Mouse (Mus musculus) heart, adult 18-20 months (tissue): ENCODE results near the gene Mto1. TPM values are rescaled to one million over a fixed set of nuclear protein-coding genes. Genes with fewer than 3 reads are reported as not detected.

ENCODE experiments used
- DNase-seq, 2 experiments: peaks; one replicate each; pipeline ENCODE4 v3.0.0; 2021 to 2022; ENCODE audit warnings: mixed read lengths in 1 of 2
- long read RNA-seq, 2 experiments: library from polyadenylated mRNA; stranded (forward); transcript quantifications; one replicate each; pipeline ENCODE4 v2.0.0; 2021
- total RNA-seq, 2 experiments: library from RNA; stranded (reverse); gene quantifications; 2 replicates each; pipeline ENCODE4 v1.2.3; 2021

Gene Mto1
- total RNA-seq: 10 to 100 TPM; 21.9 to 25.0 TPM
- long read RNA-seq, experiment 1, transcript Mto1-201 (12 exons, 2,366 nt): major isoform, 13 of 22 reads
- long read RNA-seq, experiment 1, partial matches to known transcripts: 1 of 22 reads
- long read RNA-seq, experiment 1, other reads (novel, unspliced or antisense): 8 of 22 reads
- long read RNA-seq, experiment 2, transcript Mto1-201 (12 exons, 2,366 nt): major isoform, 9 of 11 reads
- long read RNA-seq, experiment 2, partial matches to known transcripts: 0 of 11 reads
- long read RNA-seq, experiment 2, other reads (novel, unspliced or antisense): 2 of 11 reads

- DNase-seq: peak; percentile 93 to 94
Observed at GRCm38 (mm10) chr9:78447973-78448873, at the start of gene Mto1, which contains the start of gene Gm17324. TSS of gene Mto1 (plus strand) at chr9:78448208. TSS of gene Gm17324 (minus strand) at chr9:78448786.

- DNase-seq: no peak
Observed at GRCm38 (mm10) chr9:78400570-78400969, 47.4 kb upstream of the Mto1 start.

- no peak for DNase-seq
Observed at GRCm38 (mm10) chr9:78401596-78401995, 46.4 kb upstream of the Mto1 start.

- no peak for DNase-seq
Observed at GRCm38 (mm10) chr9:78427362-78427781, 20.6 kb upstream of the Mto1 start.

- peak; percentile 21 to 29 for DNase-seq
Observed at GRCm38 (mm10) chr9:78428185-78428584, 19.8 kb upstream of the Mto1 start.

- no peak for DNase-seq
Observed at GRCm38 (mm10) chr9:78428870-78429432, 19.1 kb upstream of the Mto1 start.

- no peak for DNase-seq
Observed at GRCm38 (mm10) chr9:78429551-78429950, 18.5 kb upstream of the Mto1 start.

GRCm38 (mm10) chr9:78430486-78430885, 17.5 kb upstream of the Mto1 start:
- no peak for DNase-seq

- no peak for DNase-seq
Observed at GRCm38 (mm10) chr9:78432471-78432870, 15.5 kb upstream of the Mto1 start.

GRCm38 (mm10) chr9:78439426-78439825, 8.6 kb upstream of the Mto1 start:
- DNase-seq: no peak

GRCm38 (mm10) chr9:78442237-78442578, 5.8 kb upstream of the Mto1 start:
- no peak for DNase-seq

- DNase-seq: peak; percentile 86 to 91
Observed at GRCm38 (mm10) chr9:78442579-78443392, 5.2 kb upstream of the Mto1 start, which contains the start of gene Cgas. TSS of gene Cgas (minus strand) at chr9:78443237.

- no peak for DNase-seq
Observed at GRCm38 (mm10) chr9:78447606-78447972, 419 bp upstream of the Mto1 start.

GRCm38 (mm10) chr9:78450404-78450803, 2.4 kb downstream of the Mto1 start:
- DNase-seq: no peak

- DNase-seq: peak in 1 of 2 experiments; percentile 56
Observed at GRCm38 (mm10) chr9:78451382-78451781, 3.4 kb downstream of the Mto1 start.

GRCm38 (mm10) chr9:78457026-78457425, 9.0 kb downstream of the Mto1 start:
- DNase-seq: no peak

- DNase-seq: no peak
Observed at GRCm38 (mm10) chr9:78463337-78463736, 15.3 kb downstream of the Mto1 start.

- no peak for DNase-seq
Observed at GRCm38 (mm10) chr9:78465725-78466124, 17.7 kb downstream of the Mto1 start.

- no peak for DNase-seq
Observed at GRCm38 (mm10) chr9:78473588-78473987, 25.6 kb downstream of the Mto1 start.

GRCm38 (mm10) chr9:78474270-78474669, 26.3 kb downstream of the Mto1 start:
- no peak for DNase-seq

GRCm38 (mm10) chr9:78474771-78475382, 26.9 kb downstream of the Mto1 start:
- DNase-seq: no peak

GRCm38 (mm10) chr9:78475383-78475780, 27.4 kb downstream of the Mto1 start:
- no peak for DNase-seq
